Mouse (Mus musculus): ENCODE results near the gene Atp4a. TPM values are rescaled to one million over a fixed set of nuclear protein-coding genes. Genes with fewer than 3 reads are reported as not detected.

The Atp4a gene
- polyA plus RNA-seq (2015; fragmentation: Nextera tagmentation; extraction: Ambion mirVana), result 6.1 and 6.3 TPM in 2 replicates

GRCm38 (mm10) chr7:30711942-30712341 is at the start of gene Atp4a:
Gene Atp4a (plus strand): TSS chr7:30712209.

GRCm38 (mm10) chr7:30664529-30665200 is 47.3 kb upstream of the Atp4a start, which contains the start of gene Haus5:
Gene Haus5 (minus strand): TSS chr7:30664994.

GRCm38 (mm10) chr7:30671480-30671879 is 40.5 kb upstream of the Atp4a start, which contains the start of gene Pmis2:
Gene Pmis2 (minus strand): TSS chr7:30671605.

GRCm38 (mm10) chr7:30698589-30698988 is 13.4 kb upstream of the Atp4a start, which contains the start of gene 2200002J24Rik:
Gene 2200002J24Rik (plus strand): TSS chr7:30698926.

GRCm38 (mm10) chr7:30729396-30730063 is 17.5 kb downstream of the Atp4a start, which contains the start of gene Tmem147:
Gene Tmem147 (minus strand): TSS chr7:30729540.

GRCm38 (mm10) chr7:30743617-30744016 is 31.6 kb downstream of the Atp4a start, which contains the start of gene Gapdhs:
Gene Gapdhs (minus strand): TSS chr7:30743681.

GRCm38 (mm10) chr7:30751086-30751669 is 39.2 kb downstream of the Atp4a start, which contains the start of gene Sbsn:
Gene Sbsn (plus strand): TSS chr7:30751471.

GRCm38 (mm10) chr7:30763456-30763855 is 51.4 kb downstream of the Atp4a start, which contains the start of gene Dmkn:
Gene Dmkn (plus strand): TSS chr7:30763756.

Other genes starting within 250 kb of the Atp4a start
- gene Prodh2, start 218.6 kb upstream of the Atp4a start, polyA plus RNA-seq (2015; fragmentation: Nextera tagmentation; extraction: Ambion mirVana), result 0.43 TPM in 1 of 2 replicates, not detected in the other
- gene Arhgap33, start 177.1 kb upstream of the Atp4a start, polyA plus RNA-seq (2015; fragmentation: Nextera tagmentation; extraction: Ambion mirVana), result 45.5 and 62.8 TPM in 2 replicates
- gene Hspb6, start 160.0 kb upstream of the Atp4a start, polyA plus RNA-seq (2015; fragmentation: Nextera tagmentation; extraction: Ambion mirVana), result 19.0 and 20.8 TPM in 2 replicates
- 3.0 and 4.7 TPM in 2 replicates for gene Proser3, start 159.9 kb upstream of the Atp4a start, polyA plus RNA-seq (2015; fragmentation: Nextera tagmentation; extraction: Ambion mirVana)
- gene Lin37, start 152.4 kb upstream of the Atp4a start, polyA plus RNA-seq (2015; fragmentation: Nextera tagmentation; extraction: Ambion mirVana), result 51.7 and 55.9 TPM in 2 replicates
- 102 and 106 TPM in 2 replicates for gene U2af1l4, start 148.9 kb upstream of the Atp4a start, polyA plus RNA-seq (2015; fragmentation: Nextera tagmentation; extraction: Ambion mirVana)
- 6.7 and 8.0 TPM in 2 replicates for gene Gm49396, start 148.9 kb upstream of the Atp4a start, polyA plus RNA-seq (2015; fragmentation: Nextera tagmentation; extraction: Ambion mirVana)
- gene Psenen, start 148.6 kb upstream of the Atp4a start, polyA plus RNA-seq (2015; fragmentation: Nextera tagmentation; extraction: Ambion mirVana), result 161 and 167 TPM in 2 replicates
- 1.6 and 4.3 TPM in 2 replicates for gene Igflr1, start 146.8 kb upstream of the Atp4a start, polyA plus RNA-seq (2015; fragmentation: Nextera tagmentation; extraction: Ambion mirVana)
- gene Kmt2b, start 123.5 kb upstream of the Atp4a start, polyA plus RNA-seq (2015; fragmentation: Nextera tagmentation; extraction: Ambion mirVana), result 5.3 and 8.5 TPM in 2 replicates
- 0.20 and 0.44 TPM in 2 replicates for gene Zbtb32, start 113.3 kb upstream of the Atp4a start, polyA plus RNA-seq (2015; fragmentation: Nextera tagmentation; extraction: Ambion mirVana)
- gene Upk1a, start 99.4 kb upstream of the Atp4a start, polyA plus RNA-seq (2015; fragmentation: Nextera tagmentation; extraction: Ambion mirVana), result 0.31 and 0.53 TPM in 2 replicates
- 1,537 and 1,621 TPM in 2 replicates for gene Cox6b1, start 86.1 kb upstream of the Atp4a start, polyA plus RNA-seq (2015; fragmentation: Nextera tagmentation; extraction: Ambion mirVana)
- gene Etv2, start 76.4 kb upstream of the Atp4a start, polyA plus RNA-seq (2015; fragmentation: Nextera tagmentation; extraction: Ambion mirVana), result 0.14 TPM in 1 of 2 replicates, not detected in the other
- gene Rbm42, start 61.9 kb upstream of the Atp4a start, polyA plus RNA-seq (2015; fragmentation: Nextera tagmentation; extraction: Ambion mirVana), result 120 and 125 TPM in 2 replicates
- gene Haus5, start 47.2 kb upstream of the Atp4a start, polyA plus RNA-seq (2015; fragmentation: Nextera tagmentation; extraction: Ambion mirVana), result 16.8 and 18.2 TPM in 2 replicates
- not detected in 2 replicates for gene Pmis2, start 40.6 kb upstream of the Atp4a start, polyA plus RNA-seq (2015; fragmentation: Nextera tagmentation; extraction: Ambion mirVana)
- gene 2200002J24Rik, start 13.3 kb upstream of the Atp4a start, polyA plus RNA-seq (2015; fragmentation: Nextera tagmentation; extraction: Ambion mirVana), result not detected in 2 replicates
- 359 and 361 TPM in 2 replicates for gene Tmem147, start 17.3 kb downstream of the Atp4a start, polyA plus RNA-seq (2015; fragmentation: Nextera tagmentation; extraction: Ambion mirVana)
- gene Gapdhs, start 31.5 kb downstream of the Atp4a start, polyA plus RNA-seq (2015; fragmentation: Nextera tagmentation; extraction: Ambion mirVana), result 0.43 and 0.98 TPM in 2 replicates
- gene Sbsn, start 39.3 kb downstream of the Atp4a start, polyA plus RNA-seq (2015; fragmentation: Nextera tagmentation; extraction: Ambion mirVana), result 3.3 and 3.7 TPM in 2 replicates
- 5.9 and 7.8 TPM in 2 replicates for gene Dmkn, start 51.5 kb downstream of the Atp4a start, polyA plus RNA-seq (2015; fragmentation: Nextera tagmentation; extraction: Ambion mirVana)
- 7.9 and 15.2 TPM in 2 replicates for gene Krtdap, start 75.7 kb downstream of the Atp4a start, polyA plus RNA-seq (2015; fragmentation: Nextera tagmentation; extraction: Ambion mirVana)
- gene Ffar2, start 111.6 kb downstream of the Atp4a start, polyA plus RNA-seq (2015; fragmentation: Nextera tagmentation; extraction: Ambion mirVana), result 0.37 TPM in 1 of 2 replicates, not detected in the other
- not detected in 2 replicates for gene Ffar3, start 144.0 kb downstream of the Atp4a start, polyA plus RNA-seq (2015; fragmentation: Nextera tagmentation; extraction: Ambion mirVana)
- not detected in 2 replicates for gene Ffar1, start 149.4 kb downstream of the Atp4a start, polyA plus RNA-seq (2015; fragmentation: Nextera tagmentation; extraction: Ambion mirVana)
- gene Cd22, start 168.1 kb downstream of the Atp4a start, polyA plus RNA-seq (2015; fragmentation: Nextera tagmentation; extraction: Ambion mirVana), result 0.05 TPM in 1 of 2 replicates, not detected in the other
- gene Mag, start 202.7 kb downstream of the Atp4a start, polyA plus RNA-seq (2015; fragmentation: Nextera tagmentation; extraction: Ambion mirVana), result 19.5 and 38.7 TPM in 2 replicates
- gene Hamp2, start 212.5 kb downstream of the Atp4a start, polyA plus RNA-seq (2015; fragmentation: Nextera tagmentation; extraction: Ambion mirVana), result not detected in 2 replicates
- gene Hamp, start 231.8 kb downstream of the Atp4a start, polyA plus RNA-seq (2015; fragmentation: Nextera tagmentation; extraction: Ambion mirVana), result not detected in 2 replicates
- 28.6 and 34.2 TPM in 2 replicates for gene Usf2, start 244.6 kb downstream of the Atp4a start, polyA plus RNA-seq (2015; fragmentation: Nextera tagmentation; extraction: Ambion mirVana)